9 mouse cellular contexts compared by ENCODE assay signal in the genomic region with DNA sequence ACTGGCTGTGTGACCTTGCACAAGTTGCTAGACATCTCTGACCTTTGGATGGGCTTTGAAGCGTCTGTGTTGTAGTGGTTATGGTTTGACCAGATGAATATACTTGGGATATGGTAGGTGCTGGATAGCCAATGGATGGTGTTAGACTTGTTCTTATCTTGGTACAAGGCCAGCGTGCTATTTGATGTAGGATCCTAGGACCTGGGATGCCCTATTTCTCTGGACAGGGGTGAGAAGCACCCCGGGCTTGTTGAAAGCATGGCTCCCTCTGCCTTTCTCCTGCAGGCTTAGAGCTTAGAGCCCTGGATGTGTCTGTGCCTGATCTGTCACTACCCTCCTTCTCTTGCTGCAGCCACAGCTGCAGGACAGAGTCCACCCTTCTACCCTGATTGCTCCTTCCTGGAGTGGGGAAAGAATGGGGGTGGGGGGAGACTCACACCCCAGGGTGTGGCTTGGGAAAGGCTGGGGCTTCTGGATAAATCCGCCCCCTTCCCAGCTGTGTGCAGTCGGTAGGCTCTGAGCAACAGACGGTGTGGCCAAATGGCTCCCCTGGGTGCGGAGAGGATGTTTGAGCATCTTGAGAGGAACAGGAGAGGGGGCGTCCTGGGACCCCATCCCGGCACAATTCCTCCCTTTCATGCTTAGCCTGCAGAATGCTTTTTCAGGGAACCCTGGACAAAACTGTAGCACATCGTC. TPM values are rescaled to one million over a fixed set of nuclear protein-coding genes. Genes with fewer than 3 reads are reported as not detected.
DNase-seq lines count a peak whose midpoint lies in the region; ATAC-seq and TF ChIP-seq lines count a peak whose summit lies in the region.
"Had no signal": no experiment of that assay in that cellular context is flagged by ENCODE, and none has a peak within 500 bp of the region (broad histone marks: within the 10 kb centered on the region; RNA-seq: fewer than 3 reads in every experiment).

No protein-coding gene starts in this region.

- TF ChIP-seq CTCF in C2C12 (IDR thresholded peaks at IDR 0.05; ENCODE audit: control insufficient read depth, insufficient read depth, insufficient read length) = no peak

- 0 out of 2 replicates have a peak overlapping the region, but pooled peaks have one; percentile 25 for H3K9ac ChIP-seq in hindbrain, embryonic 16.5 days (ENCODE audit: low read depth, low read length)
- peak overlapping the region; percentile 45; the same call in 1 of the 2 replicates for H3K9ac ChIP-seq in limb, embryonic 14.5 days (ENCODE audit: low read depth, low read length, severe bottlenecking)
- H3K9ac ChIP-seq in stomach, embryonic 16.5 days (ENCODE audit: low read length) = peak overlapping the region; percentile 59

- H3K79me2 ChIP-seq in C2C12 (ENCODE audit: control insufficient read depth, insufficient read depth) = peaks cover 100% of the 10 kb centered on the region

- H3K4me1 ChIP-seq in hindbrain, embryonic 16.5 days (ENCODE audit: control insufficient read depth, insufficient read depth, low read depth, low read length) = peaks cover 19% of the 10 kb centered on the region
- peaks cover 81% of the 10 kb centered on the region for H3K4me1 ChIP-seq in limb, embryonic 14.5 days (ENCODE audit: control insufficient read depth, insufficient read depth, low read length)
- H3K4me1 ChIP-seq in stomach, embryonic 16.5 days (ENCODE audit: control insufficient read depth, insufficient read depth, low read length) = peaks cover 88% of the 10 kb centered on the region

- H3K79me3 ChIP-seq in C2C12 (ENCODE audit: low read depth) = peaks cover 84% of the 10 kb centered on the region

- no peak for ATAC-seq in hindbrain, embryonic 16.5 days
- peak; percentile 56 for ATAC-seq in limb, embryonic 14.5 days (ENCODE audit: low FRiP score, low read depth)
- ATAC-seq in stomach, embryonic 16.5 days (ENCODE audit: insufficient read depth, low FRiP score) = peak; percentile 73
- no peak for ATAC-seq in monocyte, adult 5-6 weeks (replicated peaks; ENCODE audit: insufficient number of reproducible peaks, low FRiP score, low TSS enrichment, poor library complexity, severe bottlenecking)

- 35% methylated on average over 10 of the region's 10 CpGs for WGBS in hindbrain, embryonic 16.5 days
- WGBS in limb, embryonic 14.5 days = 18% methylated on average over 10 of the region's 10 CpGs
- WGBS in stomach, embryonic 16.5 days = 19% methylated on average over 10 of the region's 10 CpGs

- no peaks in the 10 kb centered on the region for H3K9me3 ChIP-seq in hindbrain, embryonic 16.5 days (ENCODE audit: control insufficient read depth, low read length)
- H3K9me3 ChIP-seq in limb, embryonic 14.5 days (ENCODE audit: control insufficient read depth, low read length) = no peaks in the 10 kb centered on the region
- no peaks in the 10 kb centered on the region for H3K9me3 ChIP-seq in stomach, embryonic 16.5 days (replicated peaks; ENCODE audit: control insufficient read depth, low read length)

- peaks cover 40% of the 10 kb centered on the region for H3K36me3 ChIP-seq in C2C12 (ENCODE audit: control insufficient read depth, insufficient read depth)
- H3K36me3 ChIP-seq in hindbrain, embryonic 16.5 days (ENCODE audit: control insufficient read depth, insufficient read depth, low read length) = no peaks in the 10 kb centered on the region
- H3K36me3 ChIP-seq in limb, embryonic 14.5 days (ENCODE audit: control insufficient read depth, insufficient read depth, low read length) = no peaks in the 10 kb centered on the region; the same call in 1 of the 2 replicates
- H3K36me3 ChIP-seq in stomach, embryonic 16.5 days (ENCODE audit: control insufficient read depth, insufficient read depth, low read length) = no peaks in the 10 kb centered on the region

- peak overlapping the region; percentile 25 for H3K4me3 ChIP-seq in C2C12 (ENCODE audit: insufficient read depth, poor library complexity, severe bottlenecking)
- no peak overlapping the region for H3K4me3 ChIP-seq in hindbrain, embryonic 16.5 days (ENCODE audit: low read length)
- H3K4me3 ChIP-seq in limb, embryonic 14.5 days (replicated peaks; ENCODE audit: low read length) = peak overlapping the region; percentile 11; the same call in 1 of the 2 replicates
- H3K4me3 ChIP-seq in stomach, embryonic 16.5 days (replicated peaks; ENCODE audit: low read length) = peak overlapping the region; percentile 18

- intact Hi-C loops in gastrocnemius, postnatal 14 days (cut with DNase I; ENCODE audit: low total_unique reads) = no loop called here

- TF ChIP-seq POLR2A in limb, embryonic 14.5 days (IDR thresholded peaks at IDR 0.05; ENCODE audit: borderline replicate concordance, extremely low read depth, insufficient read depth, insufficient read length) = no peak

- peak overlapping the region; percentile 38 for H3K4me2 ChIP-seq in hindbrain, embryonic 16.5 days (ENCODE audit: low read length)
- H3K4me2 ChIP-seq in limb, embryonic 14.5 days (replicated peaks; ENCODE audit: low read depth, low read length, severe bottlenecking) = peak overlapping the region; percentile 42
- H3K4me2 ChIP-seq in stomach, embryonic 16.5 days (ENCODE audit: low read depth, low read length) = peak overlapping the region; percentile 48

- no peak overlapping the region for H3K27ac ChIP-seq in hindbrain, embryonic 16.5 days (ENCODE audit: low read depth, low read length)
- peak overlapping the region; percentile 59 for H3K27ac ChIP-seq in limb, embryonic 14.5 days (replicated peaks; ENCODE audit: low read depth, low read length)
- peak overlapping the region; percentile 77 for H3K27ac ChIP-seq in stomach, embryonic 16.5 days (ENCODE audit: low read length)

- no peaks in the 10 kb centered on the region for H3K27me3 ChIP-seq in C2C12 (ENCODE audit: control insufficient read depth, insufficient read depth, insufficient read length)
- 0 out of 2 replicates have a peak, but pooled peaks cover 2% of the 10 kb centered on the region for H3K27me3 ChIP-seq in hindbrain, embryonic 16.5 days (replicated peaks; ENCODE audit: control insufficient read depth, insufficient read depth, low read length)
- H3K27me3 ChIP-seq in limb, embryonic 14.5 days (ENCODE audit: control insufficient read depth, insufficient read depth, low read length) = no peaks in the 10 kb centered on the region
- no peaks in the 10 kb centered on the region for H3K27me3 ChIP-seq in stomach, embryonic 16.5 days (ENCODE audit: control insufficient read depth, insufficient read depth, low read length)

- DNase-seq in Muller cell, postnatal 12 days (ENCODE audit: inconsistent ontology term) = peak; percentile 43
- peak; percentile 90 for DNase-seq in gastrocnemius, postnatal 14 days
- DNase-seq in limb, embryonic 14.5 days (ENCODE audit: low spot score) = peak; percentile 72
- DNase-seq in embryo, embryonic 9.5 days (ENCODE audit: extremely low spot score) = no peak

- H3ac ChIP-seq in C2C12 (ENCODE audit: control insufficient read depth, insufficient read length, low read depth) = peak overlapping the region; percentile 43

TF ChIP-seq in C2C12, 6 proteins besides CTCF, POLR2A, EP300 and RAD21:
- peak; percentile 24 for TF ChIP-seq MYOD1 (IDR thresholded peaks at IDR 0.05; ENCODE audit: control insufficient read depth, insufficient read length, low read depth)
- TF ChIP-seq USF1 (IDR thresholded peaks at IDR 0.05; ENCODE audit: low read depth) = no peak
- no peak for TF ChIP-seq CEBPB (IDR thresholded peaks at IDR 0.05; ENCODE audit: low read depth)
- no peak for TF ChIP-seq MAX (IDR thresholded peaks at IDR 0.05)
- TF ChIP-seq FOSL1 (IDR thresholded peaks at IDR 0.05; ENCODE audit: insufficient read depth, low read length, poor library complexity, severe bottlenecking) = no peak
- TF ChIP-seq MYOG (IDR thresholded peaks at IDR 0.05; ENCODE audit: control insufficient read depth, extremely low read depth, insufficient read length) = no peak

RNA-seq across cellular contexts. Expression of a gene that starts 7.6 kb away (rescaled TPM):
- 108 TPM for polyA plus RNA-seq in C2C12 (2012; fragmentation: generic; extraction: Trizol)
- total RNA-seq in gastrocnemius, postnatal 14 days (2021) = 100 to 1,000 TPM; 193 to 224 TPM
- polyA plus RNA-seq in hindbrain, embryonic 16.5 days (2015; fragmentation: Nextera tagmentation; extraction: Ambion mirVana) = 6.5 and 9.3 TPM in 2 replicates
- 97.4 and 126 TPM in 2 replicates for polyA plus RNA-seq in limb, embryonic 14.5 days (2012; rRNA removed)
- polyA plus RNA-seq in limb, embryonic 14.5 days (2014; fragmentation: Nextera tagmentation; extraction: Ambion mirVana) = 65.6 and 68.4 TPM in 2 replicates
- 29.5 and 31.7 TPM in 2 replicates for polyA plus RNA-seq in stomach, embryonic 16.5 days (2015; fragmentation: Nextera tagmentation; extraction: Ambion mirVana)
- under 0.01 TPM in 1 of 3 replicates, not detected in the others for total RNA-seq in monocyte, adult 5-6 weeks (2017)

RNA-seq across cellular contexts. Expression of a gene that starts 23.1 kb away (rescaled TPM):
- polyA plus RNA-seq in C2C12 (2012; fragmentation: generic; extraction: Trizol) = 0.06 TPM
- total RNA-seq in gastrocnemius, postnatal 14 days (2021) = not detected
- polyA plus RNA-seq in hindbrain, embryonic 16.5 days (2015; fragmentation: Nextera tagmentation; extraction: Ambion mirVana) = not detected in 2 replicates
- polyA plus RNA-seq in limb, embryonic 14.5 days (2012; rRNA removed) = 0.23 and 0.26 TPM in 2 replicates
- polyA plus RNA-seq in limb, embryonic 14.5 days (2014; fragmentation: Nextera tagmentation; extraction: Ambion mirVana) = 0.30 TPM in 1 of 2 replicates, not detected in the other
- polyA plus RNA-seq in stomach, embryonic 16.5 days (2015; fragmentation: Nextera tagmentation; extraction: Ambion mirVana) = not detected in 2 replicates
- not detected in 3 replicates for total RNA-seq in monocyte, adult 5-6 weeks (2017)
- total RNA-seq: common myeloid progenitor, adult 5-6 weeks had no signal

RNA-seq across cellular contexts. Expression of a gene that starts 45.9 kb away (rescaled TPM):
- not detected for polyA plus RNA-seq in C2C12 (2012; fragmentation: generic; extraction: Trizol)
- total RNA-seq in gastrocnemius, postnatal 14 days (2021) = not detected
- polyA plus RNA-seq in hindbrain, embryonic 16.5 days (2015; fragmentation: Nextera tagmentation; extraction: Ambion mirVana) = not detected in 2 replicates
- 0.29 and 0.55 TPM in 2 replicates for polyA plus RNA-seq in limb, embryonic 14.5 days (2012; rRNA removed)
- 0.28 TPM in 1 of 2 replicates, not detected in the other for polyA plus RNA-seq in limb, embryonic 14.5 days (2014; fragmentation: Nextera tagmentation; extraction: Ambion mirVana)
- 406 and 529 TPM in 2 replicates for polyA plus RNA-seq in stomach, embryonic 16.5 days (2015; fragmentation: Nextera tagmentation; extraction: Ambion mirVana)
- total RNA-seq in monocyte, adult 5-6 weeks (2017) = not detected in 3 replicates
- total RNA-seq: common myeloid progenitor, adult 5-6 weeks had no signal

Comparison
In these comparisons a context has a peak if more than half of its experiments do, and no peak if none do; other contexts are left out.
1. ATAC-seq: peak in limb, embryonic 14.5 days (single experiment) and stomach, embryonic 16.5 days (single experiment); none in hindbrain, embryonic 16.5 days (single experiment) and monocyte, adult 5-6 weeks (single experiment).
2. RNA of a gene that starts 45.9 kb away (polyA plus RNA-seq): 406 to 529 TPM in stomach, embryonic 16.5 days; 0.28 to 0.55 TPM in limb, embryonic 14.5 days, not detected in C2C12 (single experiment) and not detected in hindbrain, embryonic 16.5 days; every median in the first group is over 100 times any median in the second.
3. Peak in every context shown above with its lines, with median percentiles within 50 percentile points of each other: H3K4me2 ChIP-seq and H3K9ac ChIP-seq.